Mouse (Mus musculus) limb, embryonic 12.5 days (tissue): ENCODE results near the gene Gabrb1. TPM values are rescaled to one million over a fixed set of nuclear protein-coding genes. Genes with fewer than 3 reads are reported as not detected.

ENCODE experiments used
- ATAC-seq: fragments of 200-750 bp; cut with Nextera tagmentation; 2 replicates; pipeline ENCODE4 v1.8.0; 2017; ENCODE audit warnings: low read depth, moderate TSS enrichment; ENCODE audit not compliant: insufficient number of reproducible peaks, insufficient read depth, low FRiP score, low TSS enrichment
- H3K27ac ChIP-seq: fragments of 300-500 bp; sonication (generic); 2 replicates; pipeline ENCODE4 v1.5.1; 2016; ENCODE audit warnings: mild to moderate bottlenecking, moderate library complexity
- H3K27me3 ChIP-seq: fragments of 300-500 bp; sonication (generic); 2 replicates; pipeline ENCODE4 v1.6.1; 2016; ENCODE audit warnings: mild to moderate bottlenecking, moderate library complexity
- H3K36me3 ChIP-seq: fragments of 300-500 bp; sonication (generic); 2 replicates; pipeline ENCODE4 v1.6.1; 2016; ENCODE audit warnings: mild to moderate bottlenecking, moderate library complexity
- H3K4me1 ChIP-seq: fragments of 300-500 bp; sonication (generic); replicated peaks from 2 replicates; pipeline ENCODE4 v1.6.1; 2016
- H3K4me2 ChIP-seq: fragments of 300-500 bp; sonication (generic); 2 replicates; pipeline ENCODE4 v1.6.1; 2016; ENCODE audit warnings: mild to moderate bottlenecking, moderate library complexity
- H3K4me3 ChIP-seq: fragments of 300-500 bp; sonication (generic); replicated peaks from 2 replicates; pipeline ENCODE4 v1.5.1; 2016; ENCODE audit warnings: mild to moderate bottlenecking
- H3K9ac ChIP-seq: fragments of 300-500 bp; sonication (generic); replicated peaks from 2 replicates; pipeline ENCODE4 v1.6.1; 2016; ENCODE audit warnings: mild to moderate bottlenecking, moderate library complexity
- H3K9me3 ChIP-seq: fragments of 300-500 bp; sonication (generic); 2 replicates; pipeline ENCODE4 v1.6.1; 2016; ENCODE audit warnings: mild to moderate bottlenecking, moderate library complexity
- WGBS: fragments of 180-500 bp; shearing (Covaris S2); methylation state at CpG from one replicate; pipeline ENCODE4 v1.1.7; 2016; 5-methylcytosine and 5-hydroxymethylcytosine counted together
- polyA plus RNA-seq: library from polyadenylated mRNA; unstranded; fragments of >200 nt; fragmentation: Nextera tagmentation; extraction: Ambion mirVana; gene quantifications from 2 replicates; pipeline ENCODE4 v1.2.1, GENCODE M21; 2016

Gene Gabrb1
- polyA plus RNA-seq, 1 experiment from 2014 or later, result 1.2 TPM

- Histone ChIP-seq H3K9ac (no peak overlapping the region; the same call in 1 of the 2 replicates), H3K36me3 (no peaks in the 10 kb centered on the region), H3K4me3 (peak overlapping the region; percentile 53), H3K9me3 (no peaks in the 10 kb centered on the region), H3K4me2 (peak overlapping the region; percentile 87), H3K27me3 (peaks cover 28% of the 10 kb centered on the region), H3K27ac (no peak overlapping the region), H3K4me1 (peaks cover 14% of the 10 kb centered on the region)
- ATAC-seq, result no peak
- WGBS, result 2% methylated on average over 19 of the region's 19 CpGs
Observed at GRCm38 (mm10) chr5:71699696-71700467, 42.0 kb downstream of the Gabrb1 start.

- Histone ChIP-seq H3K27me3 (peaks cover 28% of the 10 kb centered on the region), H3K4me1 (peaks cover 14% of the 10 kb centered on the region), H3K4me3 (peak overlapping the region; percentile 53), H3K27ac (no peak overlapping the region), H3K36me3 (no peaks in the 10 kb centered on the region), H3K9ac (peak overlapping the region; percentile 44), H3K4me2 (peak overlapping the region; percentile 87), H3K9me3 (no peaks in the 10 kb centered on the region)
- peak; percentile 92 for ATAC-seq
- WGBS, result under 1% methylated on average over 46 of the region's 46 CpGs
Observed at GRCm38 (mm10) chr5:71700468-71701272, 42.8 kb downstream of the Gabrb1 start.

GRCm38 (mm10) chr5:71701273-71701614 lies 43.3 kb downstream of the Gabrb1 start:
- Histone ChIP-seq H3K4me1 (peaks cover 14% of the 10 kb centered on the region), H3K27me3 (peaks cover 28% of the 10 kb centered on the region), H3K36me3 (no peaks in the 10 kb centered on the region), H3K9ac (peak overlapping the region; percentile 44), H3K27ac (no peak overlapping the region), H3K9me3 (no peaks in the 10 kb centered on the region), H3K4me2 (peak overlapping the region; percentile 87), H3K4me3 (peak overlapping the region; percentile 53)
- WGBS, result 2% methylated on average over 6 of the region's 6 CpGs
- no peak for ATAC-seq

GRCm38 (mm10) chr5:71732931-71733792 lies 75.2 kb downstream of the Gabrb1 start:
- WGBS, result 83% methylated on average over 8 of the region's 8 CpGs
- no peak overlapping the region for H3K27ac ChIP-seq

GRCm38 (mm10) chr5:71747411-71747810 lies 89.5 kb downstream of the Gabrb1 start:
- no peak overlapping the region for H3K4me2 ChIP-seq
- 77% methylated on average over 2 of the region's 2 CpGs for WGBS
- H3K27ac ChIP-seq, result no peak overlapping the region
- no peak overlapping the region for H3K9ac ChIP-seq
- ATAC-seq, result no peak
- H3K9me3 ChIP-seq, result no peaks in the 10 kb centered on the region
- no peaks in the 10 kb centered on the region for H3K36me3 ChIP-seq
- no peaks in the 10 kb centered on the region for H3K4me1 ChIP-seq
- H3K4me3 ChIP-seq, result no peak overlapping the region
- H3K27me3 ChIP-seq, result no peaks in the 10 kb centered on the region

More at GRCm38 (mm10) chr5:71732931-71733792, 75.2 kb downstream of the Gabrb1 start:
- Histone ChIP-seq H3K4me1 (no peaks in the 10 kb centered on the region), H3K9me3 (no peaks in the 10 kb centered on the region), H3K36me3 (no peaks in the 10 kb centered on the region), H3K4me3 (no peak overlapping the region), H3K9ac (no peak overlapping the region), H3K4me2 (no peak overlapping the region), H3K27me3 (no peaks in the 10 kb centered on the region)
- no peak for ATAC-seq

- H3K27me3 ChIP-seq, result no peaks in the 10 kb centered on the region
- no peak overlapping the region for H3K4me2 ChIP-seq
- no peak overlapping the region for H3K9ac ChIP-seq
- H3K27ac ChIP-seq, result no peak overlapping the region
- H3K9me3 ChIP-seq, result no peaks in the 10 kb centered on the region
- no peaks in the 10 kb centered on the region for H3K4me1 ChIP-seq
- 78% methylated on average over 5 of the region's 5 CpGs for WGBS
- no peak for ATAC-seq
- no peak overlapping the region for H3K4me3 ChIP-seq
- no peaks in the 10 kb centered on the region for H3K36me3 ChIP-seq
Observed at GRCm38 (mm10) chr5:71753966-71754365, 96.1 kb downstream of the Gabrb1 start.

- no peaks in the 10 kb centered on the region for H3K27me3 ChIP-seq
- H3K4me1 ChIP-seq, result no peaks in the 10 kb centered on the region
- no peak overlapping the region for H3K4me2 ChIP-seq
- H3K9me3 ChIP-seq, result no peaks in the 10 kb centered on the region
- ATAC-seq, result no peak
- no peak overlapping the region for H3K9ac ChIP-seq
- H3K4me3 ChIP-seq, result no peak overlapping the region
- 91% methylated on average over 6 of the region's 6 CpGs for WGBS
- H3K36me3 ChIP-seq, result no peaks in the 10 kb centered on the region
- H3K27ac ChIP-seq, result no peak overlapping the region
Observed at GRCm38 (mm10) chr5:71761105-71761504, 103.2 kb downstream of the Gabrb1 start.

- Histone ChIP-seq H3K4me2 (no peak overlapping the region), H3K4me1 (no peaks in the 10 kb centered on the region), H3K4me3 (no peak overlapping the region), H3K27ac (no peak overlapping the region), H3K36me3 (no peaks in the 10 kb centered on the region), H3K9me3 (no peaks in the 10 kb centered on the region), H3K27me3 (no peaks in the 10 kb centered on the region), H3K9ac (no peak overlapping the region)
- ATAC-seq, result no peak
- WGBS, result 88% methylated on average over 2 of the region's 2 CpGs
Observed at GRCm38 (mm10) chr5:71781514-71782179, 123.7 kb downstream of the Gabrb1 start.

GRCm38 (mm10) chr5:71822862-71823261 lies 164.9 kb downstream of the Gabrb1 start:
- no peak overlapping the region for H3K4me3 ChIP-seq
- no peaks in the 10 kb centered on the region for H3K4me1 ChIP-seq
- H3K9me3 ChIP-seq, result no peaks in the 10 kb centered on the region
- no peaks in the 10 kb centered on the region for H3K36me3 ChIP-seq
- H3K4me2 ChIP-seq, result no peak overlapping the region
- H3K9ac ChIP-seq, result no peak overlapping the region
- no peak for ATAC-seq
- no peaks in the 10 kb centered on the region for H3K27me3 ChIP-seq
- H3K27ac ChIP-seq, result no peak overlapping the region
- WGBS, result 52% methylated on average over 1 of the region's 1 CpGs

GRCm38 (mm10) chr5:71828342-71828741 lies 170.4 kb downstream of the Gabrb1 start:
- H3K27ac ChIP-seq, result no peak overlapping the region
- no peaks in the 10 kb centered on the region for H3K27me3 ChIP-seq
- no peaks in the 10 kb centered on the region for H3K36me3 ChIP-seq
- no peak for ATAC-seq
- H3K4me2 ChIP-seq, result no peak overlapping the region
- no peak overlapping the region for H3K9ac ChIP-seq
- no peaks in the 10 kb centered on the region for H3K4me1 ChIP-seq
- no peaks in the 10 kb centered on the region for H3K9me3 ChIP-seq
- no peak overlapping the region for H3K4me3 ChIP-seq
